Mouse (Mus musculus) embryonic stem cell, embryonic (primary cell): ENCODE measurements around the gene Adora1.

Experiments
- CTCF ChIA-PET, 4 experiments: fragments of 300-600 bp in 2 of 4; fragments of 350-600 bp in 2 of 4; sonication (Branson Sonifier 250); formaldehyde crosslinking; loops; one replicate each; lab custom pipeline; 2022; ENCODE audit warnings: inconsistent platforms in 2 of 4; lab: Charles Lee
- POLR2A ChIA-PET, 4 experiments: fragments of 300-600 bp in 2 of 4; fragments of 350-600 bp in 2 of 4; sonication (Branson Sonifier 250); formaldehyde crosslinking; loops; one replicate each; lab custom pipeline; 2022; ENCODE audit warnings: antibody characterized with exemption in 4 of 4, inconsistent platforms in 1 of 4; lab: Charles Lee

Adora1 gene

DNA sequence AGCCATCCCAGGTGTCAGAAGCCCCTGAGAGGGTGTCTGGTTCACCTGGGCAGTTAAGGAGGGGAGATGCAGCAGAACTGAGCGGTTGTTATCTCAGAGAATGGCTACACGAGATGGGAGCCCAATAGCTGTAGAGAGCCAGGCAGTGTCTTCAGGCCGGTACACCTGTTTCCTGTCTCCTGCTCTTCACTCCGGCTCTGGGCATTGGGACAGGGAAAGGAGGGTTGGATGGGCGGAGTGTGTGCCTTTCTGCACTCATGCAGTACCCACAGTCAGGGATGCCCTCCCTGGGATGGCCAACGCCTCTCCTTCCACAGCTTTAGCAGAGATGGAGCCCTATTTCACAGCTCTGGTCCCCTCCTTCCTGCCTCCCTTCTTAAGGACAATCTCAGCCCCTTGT is 24.2 kb downstream of the Adora1 start:
- ChIA-PET POLR2A (interaction anchor here in 2 of 4 experiments (0.8 to 3.0 kb wide), 6 partner anchors 9 to 79 kb away, joined by 3 to 11 read pairs (median 6); no protein-coding TSS in a partner anchor), CTCF (interaction anchor here in 3 of 4 experiments (0.8 to 2.1 kb wide), 6 partner anchors 9 to 316 kb away, joined by 3 to 8 read pairs (median 5); no protein-coding TSS in a partner anchor)

DNA sequence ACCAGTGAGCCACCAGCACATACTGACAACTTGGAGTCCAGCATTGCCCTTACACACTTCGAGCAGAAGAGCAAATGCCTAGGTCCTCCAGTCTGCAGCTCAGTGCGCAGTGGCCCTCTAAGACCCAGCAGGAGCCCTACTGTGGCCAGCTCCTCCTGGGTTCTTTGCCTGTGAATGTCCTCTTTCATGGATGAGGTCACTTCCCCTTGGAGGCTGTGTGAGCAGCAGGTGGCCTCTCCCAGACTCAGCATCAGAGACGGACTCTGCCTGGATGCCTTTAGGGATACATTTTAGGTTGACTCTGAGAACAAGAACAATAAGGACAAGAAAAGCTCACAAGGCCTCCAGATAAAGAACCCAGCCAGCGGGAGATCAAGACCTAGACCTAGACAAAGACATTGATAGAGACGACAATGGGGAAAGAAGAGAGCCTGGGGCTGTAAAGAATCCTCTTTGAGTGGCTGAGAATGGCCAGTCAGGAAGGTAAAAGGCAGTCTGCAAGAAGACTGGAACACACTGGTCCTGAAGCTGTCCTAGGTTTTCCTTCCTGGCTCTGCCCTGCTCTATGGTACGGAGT is 25.0 kb downstream of the Adora1 start:
- ChIA-PET POLR2A (interaction anchor here in 3 of 4 experiments (1.0 to 3.0 kb wide), 11 partner anchors 8 to 285 kb away, joined by 3 to 11 read pairs (median 4); partner anchors contain the start of genes Btg2 (in 1 of the 3), Mybph (in 1 of the 3) and Rabif (in 1 of the 3)), CTCF (interaction anchor here in 3 of 4 experiments (0.6 to 1.7 kb wide), 6 partner anchors 8 to 100 kb away, joined by 3 to 6 read pairs (median 4); no protein-coding TSS in a partner anchor)

DNA sequence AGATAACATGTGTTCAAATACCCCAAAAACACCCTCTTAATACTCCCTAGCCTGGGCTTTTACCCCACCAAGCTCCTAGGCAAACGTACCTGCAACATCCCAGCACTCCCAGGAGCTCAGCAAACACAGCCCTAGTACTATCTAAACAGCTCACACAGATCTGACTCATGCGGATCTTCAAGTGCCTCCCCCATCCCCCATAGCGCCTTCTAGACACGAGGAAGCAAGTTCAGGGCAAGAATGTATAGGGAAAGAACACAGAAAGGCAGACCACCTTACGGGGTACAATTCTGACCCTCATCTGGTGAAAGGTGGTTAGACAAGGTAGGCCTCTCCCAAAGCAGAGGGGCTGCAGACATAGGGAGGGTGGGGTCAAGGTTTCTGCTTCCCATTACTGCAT is 29.1 kb downstream of the Adora1 start:
- ChIA-PET CTCF (interaction anchor here in 1 of 4 experiments (0.7 to 1.7 kb wide), 2 partner anchors 9 to 17 kb away, joined by 3 to 8 read pairs; no protein-coding TSS in a partner anchor), POLR2A (interaction anchor here in 3 of 4 experiments (0.7 to 1.3 kb wide), 5 partner anchors 9 to 1297 kb away, joined by 3 to 7 read pairs (median 4); no protein-coding TSS in a partner anchor)

DNA sequence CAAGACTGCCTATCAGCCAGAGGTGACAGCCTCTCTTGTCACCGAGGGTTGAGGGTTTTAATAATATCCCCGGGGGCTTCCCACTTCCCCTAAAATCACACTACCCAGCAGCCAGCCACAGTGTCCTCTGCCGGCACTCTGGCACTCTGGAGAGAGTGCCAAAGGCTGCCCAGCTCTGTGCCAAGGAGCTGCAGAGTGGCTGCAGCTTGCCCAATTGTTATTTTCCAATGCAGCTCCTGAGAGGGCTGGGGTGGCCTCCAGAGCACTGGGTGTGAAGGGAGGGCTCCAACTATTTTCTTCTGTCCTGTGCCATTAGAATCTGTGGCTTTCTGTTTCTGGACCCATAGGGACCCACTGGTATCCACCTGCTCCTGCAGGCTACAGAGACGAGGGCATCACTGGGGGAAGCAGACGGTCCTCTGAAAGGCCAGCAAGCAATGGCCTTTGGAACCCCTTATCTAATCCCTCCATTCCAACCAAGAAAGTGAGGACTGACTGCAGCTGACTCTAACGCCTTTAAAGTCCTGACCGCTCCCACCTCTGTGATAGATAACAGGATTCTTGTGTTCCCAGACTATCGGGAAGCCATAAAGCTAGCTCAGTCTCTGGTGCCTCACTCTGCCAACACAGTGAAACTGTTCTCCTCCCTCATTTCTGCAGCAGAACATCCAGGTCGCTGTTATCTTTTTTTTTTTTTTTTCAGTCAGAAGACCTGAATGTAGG is 29.8 kb downstream of the Adora1 start:
- ChIA-PET CTCF (interaction anchor here in 1 of 4 experiments (0.7 to 1.7 kb wide), 2 partner anchors 10 to 17 kb away, joined by 3 to 8 read pairs; no protein-coding TSS in a partner anchor), POLR2A (interaction anchor here in 3 of 4 experiments (0.7 to 1.3 kb wide), 6 partner anchors 8 to 1298 kb away, joined by 3 to 7 read pairs (median 4); no protein-coding TSS in a partner anchor)

DNA sequence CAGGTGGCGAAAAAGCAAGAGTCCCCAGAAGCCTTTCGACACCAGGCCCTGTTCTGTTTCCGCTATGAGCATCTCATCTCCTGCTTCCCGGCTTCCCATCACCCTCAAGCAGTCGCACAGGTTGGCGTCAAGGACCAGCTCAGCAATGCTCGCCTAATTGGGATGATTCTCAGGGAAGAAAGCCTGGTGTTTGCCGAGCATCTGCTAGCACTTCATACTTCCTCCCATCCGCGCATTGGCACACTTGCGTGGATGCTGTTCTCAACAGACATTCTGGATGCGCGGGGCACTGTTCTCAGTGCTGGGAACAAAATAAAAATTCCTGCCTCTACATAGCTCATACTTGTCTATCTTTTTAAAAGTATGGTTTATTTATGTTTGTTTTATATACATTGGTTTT is 31.0 kb downstream of the Adora1 start:
- CTCF ChIA-PET = interaction anchor here in 2 of 4 experiments (0.7 to 0.9 kb wide), 2 partner anchors 11 to 40 kb away, joined by 3 read pairs; no protein-coding TSS in a partner anchor
- POLR2A ChIA-PET = interaction anchor here in 1 of 4 experiments (1.3 kb wide), 1 partner anchor 58 kb away, joined by 3 read pairs; no protein-coding TSS in a partner anchor

DNA sequence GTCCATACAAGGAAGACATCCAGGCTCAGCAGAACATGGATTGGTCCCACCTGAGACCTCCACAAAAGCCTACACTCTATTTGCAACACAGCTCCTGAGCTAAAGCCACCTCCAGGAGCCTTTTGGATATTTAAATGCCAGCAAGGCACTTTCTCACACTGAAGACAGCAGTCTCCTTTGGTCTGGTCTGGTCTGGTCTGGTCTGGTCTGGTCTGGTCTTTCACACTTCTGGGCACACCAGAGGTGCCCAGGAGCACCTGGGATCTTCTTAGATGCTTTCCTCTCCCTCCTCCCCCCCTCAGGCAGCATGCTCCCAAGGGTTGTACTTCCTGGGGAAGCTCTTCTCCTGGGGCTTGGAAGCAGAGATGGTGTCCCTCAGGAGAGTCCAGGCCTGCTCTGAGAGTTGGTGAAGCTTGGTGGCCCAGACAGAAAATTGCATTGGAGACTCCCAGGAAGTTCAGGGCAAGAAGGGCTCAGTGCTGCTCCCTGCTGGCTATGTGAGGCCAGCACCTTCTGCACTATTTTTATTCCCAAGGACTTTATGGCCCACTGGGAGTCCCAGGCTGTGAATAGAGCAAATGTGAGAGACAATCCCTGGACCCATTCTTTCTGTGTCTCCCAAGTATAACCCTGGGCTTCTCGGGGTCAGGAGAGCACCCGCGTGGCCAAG is 33.3 kb downstream of the Adora1 start:
- CTCF ChIA-PET = interaction anchor here (0.5 to 3.2 kb wide), 29 partner anchors 8 to 81 kb away, joined by 3 to 22 read pairs (median 5); partner anchors contain the start of genes Mybph (in 2 of the 4) and Adora1 (in 1 of the 4)
- POLR2A ChIA-PET = interaction anchor here (0.8 to 2.6 kb wide), 9 partner anchors 8 to 51 kb away, joined by 3 to 12 read pairs (median 5); partner anchors contain the start of gene Mybph (in 2 of the 4)

DNA sequence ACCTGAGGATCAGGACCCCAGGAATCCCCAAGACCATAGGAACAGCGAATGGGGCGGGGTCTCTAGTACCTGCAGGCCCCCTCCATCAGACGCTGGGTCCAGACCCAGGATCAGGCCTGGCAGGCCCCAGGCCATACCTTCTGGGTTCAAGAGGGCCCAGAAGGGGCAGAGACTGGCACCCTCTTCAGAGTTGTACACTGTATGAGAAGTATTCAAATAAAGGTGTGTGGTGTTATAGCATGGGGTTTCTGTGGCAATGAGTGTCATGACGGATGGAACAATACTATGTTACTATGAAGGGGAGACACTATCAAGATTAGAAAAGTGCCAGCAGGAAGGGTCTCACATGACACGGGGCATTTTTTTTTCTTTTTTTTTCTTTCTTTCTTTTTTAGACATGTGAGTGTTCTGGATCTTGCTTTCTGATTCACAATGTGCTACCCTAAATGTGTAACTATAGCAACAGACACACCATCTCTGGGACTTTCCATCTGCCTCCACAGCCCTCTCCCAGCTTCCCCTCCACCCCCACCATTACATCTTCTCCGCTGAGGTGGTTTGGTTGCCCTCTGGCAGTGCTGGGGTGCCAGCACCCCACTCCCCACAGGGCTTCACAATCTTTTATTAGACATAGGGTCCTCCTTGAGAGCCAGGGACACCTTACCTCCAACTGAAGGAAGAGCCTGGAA is 34.1 kb downstream of the Adora1 start:
- CTCF ChIA-PET = interaction anchor here (0.5 to 3.2 kb wide), 28 partner anchors 8 to 81 kb away, joined by 3 to 22 read pairs (median 5); partner anchors contain the start of genes Mybph (in 2 of the 4) and Adora1 (in 1 of the 4)
- POLR2A ChIA-PET = interaction anchor here (0.8 to 2.6 kb wide), 7 partner anchors 8 to 50 kb away, joined by 3 to 12 read pairs (median 5); partner anchors contain the start of gene Mybph (in 1 of the 4)

DNA sequence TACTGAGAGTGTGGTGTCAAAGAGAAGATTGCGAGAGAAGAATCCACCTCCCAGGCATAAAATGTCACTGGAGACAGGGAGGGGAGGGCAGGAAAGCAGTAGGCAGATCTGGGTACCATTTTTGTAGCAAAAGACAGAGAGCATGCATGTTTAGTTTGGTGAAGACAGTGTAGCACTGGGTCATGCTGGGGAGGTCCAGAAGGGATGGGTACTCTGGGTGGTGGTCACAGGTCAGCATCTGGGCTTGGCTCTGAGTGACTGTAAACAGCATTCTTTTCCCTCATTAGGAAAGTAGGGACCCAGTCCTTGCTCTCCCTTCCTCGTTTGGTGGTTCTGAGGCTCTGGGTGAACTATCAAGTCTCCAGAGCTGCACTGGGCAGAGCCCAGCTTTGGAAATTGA is 34.8 kb downstream of the Adora1 start:
- ChIA-PET CTCF (interaction anchor here in 2 of 4 experiments (1.2 to 2.1 kb wide), 2 partner anchors 11 kb away, joined by 3 to 11 read pairs; no protein-coding TSS in a partner anchor), POLR2A (interaction anchor here in 1 of 4 experiments (1.3 kb wide), 1 partner anchor 12 kb away, joined by 3 read pairs; no protein-coding TSS in a partner anchor)

DNA sequence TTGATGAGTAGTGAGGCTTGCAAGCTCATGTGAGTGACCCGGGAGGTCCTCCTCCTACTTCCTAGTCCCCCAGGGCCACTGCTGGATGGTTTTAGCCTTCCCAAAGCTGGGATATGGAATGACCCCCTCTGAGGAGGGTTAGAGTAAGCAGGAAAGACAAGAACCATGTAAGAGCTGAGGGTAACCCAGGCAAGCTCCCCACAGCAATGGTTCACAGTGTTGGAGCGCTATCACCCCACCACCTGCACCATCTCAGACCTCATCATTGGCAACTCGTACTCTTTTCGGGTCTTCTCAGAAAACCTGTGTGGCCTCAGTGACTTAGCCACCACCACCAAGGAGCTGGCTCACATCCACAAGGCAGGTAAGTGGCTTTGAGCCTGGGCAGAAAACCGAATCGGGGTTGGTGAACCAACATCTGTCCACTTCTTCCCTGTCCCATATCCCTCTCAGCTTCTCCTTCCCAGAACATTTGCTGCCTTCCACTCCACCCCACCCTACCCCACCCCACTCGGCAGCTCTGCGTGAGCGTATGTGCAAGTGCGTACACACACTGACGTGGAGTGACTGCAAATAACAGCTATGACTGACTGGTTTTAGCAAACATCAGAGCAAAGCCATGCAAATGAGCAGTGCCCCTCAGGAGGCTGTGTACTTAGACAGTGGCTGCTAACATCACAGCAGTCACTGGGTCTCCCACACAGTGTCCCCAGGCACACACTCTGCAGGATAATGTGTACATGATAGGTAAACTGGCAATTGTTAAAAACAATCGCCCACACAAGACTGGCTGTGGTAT is 36.8 kb downstream of the Adora1 start:
- CTCF ChIA-PET = interaction anchor here (0.6 to 3.1 kb wide), 5 partner anchors 10 to 706 kb away, joined by 3 to 16 read pairs (median 6); no protein-coding TSS in a partner anchor
- POLR2A ChIA-PET = interaction anchor here in 2 of 4 experiments (0.6 to 2.4 kb wide), 9 partner anchors 7 to 97 kb away, joined by 3 to 10 read pairs (median 3); no protein-coding TSS in a partner anchor

DNA sequence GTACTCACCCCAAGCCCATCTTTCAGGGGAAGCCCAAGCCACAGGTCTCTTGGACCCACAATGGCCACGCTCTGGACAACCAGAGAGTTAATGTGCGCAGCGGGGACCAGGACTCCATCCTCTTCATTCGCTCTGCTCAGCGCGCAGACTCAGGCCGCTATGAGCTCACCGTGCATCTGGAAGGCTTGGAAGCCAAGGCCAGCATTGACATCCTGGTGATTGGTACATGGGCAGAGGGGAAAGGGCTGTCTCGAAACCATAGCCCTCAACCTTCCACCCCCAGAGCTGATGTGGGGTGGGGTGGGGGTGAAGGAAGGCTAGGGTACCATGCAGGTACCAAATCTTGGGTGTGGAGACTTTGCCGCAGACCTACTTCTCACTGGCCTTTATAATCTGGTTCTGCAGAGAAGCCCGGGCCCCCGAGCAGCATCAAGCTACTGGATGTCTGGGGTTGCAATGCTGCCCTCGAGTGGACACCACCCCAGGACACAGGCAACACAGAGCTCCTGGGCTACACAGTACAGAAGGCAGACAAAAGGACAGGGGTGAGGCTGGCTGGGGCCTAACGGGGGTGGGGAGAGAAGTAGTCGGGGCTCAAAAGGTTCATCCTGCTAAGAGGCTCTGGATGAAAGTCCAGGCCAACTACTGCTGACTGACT is 37.8 kb downstream of the Adora1 start:
- ChIA-PET POLR2A (interaction anchor here in 3 of 4 experiments (0.6 to 2.4 kb wide), 10 partner anchors 8 to 53 kb away, joined by 3 to 10 read pairs (median 4); partner anchors contain the start of gene Chil1 (in 1 of the 3)), CTCF (interaction anchor here (0.6 to 3.2 kb wide), 11 partner anchors 9 to 140 kb away, joined by 3 to 11 read pairs (median 5); no protein-coding TSS in a partner anchor)

DNA sequence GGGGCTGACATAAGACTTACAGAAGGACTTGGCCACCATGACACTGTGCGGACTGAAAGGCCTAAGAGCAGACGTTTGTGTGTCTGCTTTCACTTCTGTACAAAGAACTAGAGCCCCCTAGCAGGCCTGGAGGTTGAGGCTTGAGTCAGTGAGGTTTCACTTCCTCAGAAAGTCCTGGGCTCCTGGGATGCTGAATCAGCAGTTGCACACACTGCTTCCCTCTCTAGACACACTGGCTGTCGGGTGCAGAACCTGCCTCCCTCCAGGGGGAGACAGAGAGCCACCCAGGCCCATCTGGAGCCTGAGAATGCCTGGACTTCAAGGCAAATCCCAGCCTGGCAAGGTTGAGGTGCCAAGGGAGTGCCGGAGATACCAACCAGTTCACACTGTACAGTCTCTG is 38.8 kb downstream of the Adora1 start:
- ChIA-PET CTCF (interaction anchor here in 3 of 4 experiments (0.6 to 3.2 kb wide), 7 partner anchors 8 to 61 kb away, joined by 3 to 11 read pairs (median 5); no protein-coding TSS in a partner anchor), POLR2A (interaction anchor here in 3 of 4 experiments (0.6 to 2.4 kb wide), 9 partner anchors 7 to 117 kb away, joined by 3 to 10 read pairs (median 3); partner anchors contain the start of genes Btg2 (in 1 of the 3) and Chil1 (in 1 of the 3))

DNA sequence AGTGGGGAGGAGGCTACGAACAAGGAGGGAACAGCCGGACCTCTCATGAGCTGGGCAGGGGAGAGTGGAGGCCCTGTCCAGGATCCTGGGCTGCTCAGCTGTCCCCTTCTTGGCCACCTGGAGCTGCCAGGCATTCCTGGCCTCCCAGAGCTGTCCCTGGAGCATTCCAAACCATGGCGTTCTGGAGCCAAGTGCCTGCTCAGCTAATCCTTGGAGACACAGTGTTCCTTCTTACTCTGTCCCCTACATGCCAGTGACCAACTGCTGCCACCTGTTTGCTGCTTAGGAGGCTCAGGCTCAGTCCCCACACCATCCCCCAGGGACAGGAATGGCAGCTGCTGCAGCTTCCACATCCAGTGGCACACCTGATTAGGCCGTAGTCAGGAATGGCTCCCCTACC is 39.3 kb downstream of the Adora1 start:
- CTCF ChIA-PET = interaction anchor here in 2 of 4 experiments (0.5 to 3.2 kb wide), 4 partner anchors 7 to 368 kb away, joined by 3 to 11 read pairs (median 7); no protein-coding TSS in a partner anchor
- POLR2A ChIA-PET = interaction anchor here in 3 of 4 experiments (0.6 to 1.6 kb wide), 6 partner anchors 12 to 117 kb away, joined by 3 to 7 read pairs (median 3); partner anchors contain the start of genes Btg2 (in 1 of the 3) and Chil1 (in 1 of the 3)

DNA sequence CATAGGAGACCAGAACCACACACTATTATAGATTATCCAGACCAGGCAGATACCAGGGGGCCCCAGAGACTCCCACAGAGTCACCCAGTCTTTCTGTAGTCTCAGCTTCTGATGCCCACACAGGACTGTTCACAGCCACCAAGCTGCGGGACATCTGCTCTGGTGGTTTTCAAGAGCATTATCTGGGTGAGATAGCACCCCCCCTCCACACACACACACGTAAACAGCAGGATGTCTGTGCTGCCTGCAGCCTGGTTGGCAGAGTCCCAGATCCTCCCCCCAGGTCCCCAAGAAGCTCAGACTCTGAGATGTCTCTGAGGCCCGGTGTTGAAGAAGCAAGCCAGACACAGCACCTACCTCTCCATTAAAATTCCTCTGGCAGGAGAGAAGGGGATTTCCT is 39.7 kb downstream of the Adora1 start:
- ChIA-PET CTCF (interaction anchor here in 3 of 4 experiments (0.5 to 3.2 kb wide), 5 partner anchors 7 to 367 kb away, joined by 3 to 11 read pairs (median 5); no protein-coding TSS in a partner anchor), POLR2A (interaction anchor here in 1 of 4 experiments (0.6 to 1.4 kb wide), 3 partner anchors 12 to 41 kb away, joined by 3 to 7 read pairs (median 3); no protein-coding TSS in a partner anchor)

DNA sequence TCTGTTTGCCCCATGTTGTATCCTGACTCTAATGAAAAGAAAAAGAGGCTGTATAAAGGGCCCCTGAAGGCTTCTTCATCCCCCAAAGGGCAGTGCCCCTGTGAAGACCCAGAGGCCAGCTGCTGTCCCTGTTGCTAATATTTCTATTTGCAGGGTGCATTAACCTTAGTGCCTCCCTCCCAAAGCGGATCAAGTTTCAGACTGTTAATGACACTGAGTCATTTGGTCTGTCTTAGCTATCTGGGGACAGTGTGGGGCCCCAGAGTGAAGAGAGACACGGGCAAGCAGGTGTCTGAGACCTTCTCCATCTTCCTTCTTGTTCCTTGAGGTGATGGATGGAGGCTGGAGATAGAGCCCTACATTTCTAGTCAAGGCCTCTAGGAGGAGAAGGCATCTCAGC is 40.1 kb downstream of the Adora1 start:
- CTCF ChIA-PET = interaction anchor here in 3 of 4 experiments (0.5 to 3.2 kb wide), 6 partner anchors 10 to 206 kb away, joined by 3 to 9 read pairs (median 3); no protein-coding TSS in a partner anchor
- POLR2A ChIA-PET = interaction anchor here in 2 of 4 experiments (1.1 to 1.4 kb wide), 2 partner anchors 12 to 22 kb away, joined by 3 read pairs; no protein-coding TSS in a partner anchor
